8 mouse cellular contexts compared by ENCODE assay signal in genomic region chr11:120991791-120992190, GRCm38 (mm10). TPM values are rescaled to one million over a fixed set of nuclear protein-coding genes. Genes with fewer than 3 reads are reported as not detected.
DNase-seq lines count a peak whose midpoint lies in the region; ATAC-seq and TF ChIP-seq lines count a peak whose summit lies in the region.

No protein-coding gene starts in this region.

- no peaks in the 10 kb centered on the region for H3K9me3 ChIP-seq in kidney, embryonic 14.5 days (ENCODE audit: control insufficient read depth, low read length)
- no peaks in the 10 kb centered on the region for H3K9me3 ChIP-seq in heart, embryonic 10.5 days
- no peaks in the 10 kb centered on the region for H3K9me3 ChIP-seq in limb, embryonic 15.5 days

- 0 out of 2 replicates have a peak, but pooled peaks have one; percentile 5 for ATAC-seq in kidney, embryonic 14.5 days (ENCODE audit: low FRiP score, low TSS enrichment)
- no peak for ATAC-seq in limb, embryonic 15.5 days (ENCODE audit: insufficient number of reproducible peaks, low FRiP score, low TSS enrichment, low read depth)
- no peak for ATAC-seq in CD4-positive, CD25-positive, alpha-beta regulatory T cell, adult 4 months

- H3K36me3 ChIP-seq in kidney, embryonic 14.5 days (ENCODE audit: control insufficient read depth, insufficient read depth, low read length): peaks cover 11% of the 10 kb centered on the region; the same call in 1 of the 2 replicates
- 0 out of 2 replicates have a peak, but pooled peaks cover 18% of the 10 kb centered on the region for H3K36me3 ChIP-seq in heart, embryonic 10.5 days
- H3K36me3 ChIP-seq in limb, embryonic 15.5 days: peaks cover 7% of the 10 kb centered on the region; the same call in 1 of the 2 replicates

- peak overlapping the region; percentile 43 for H3K4me2 ChIP-seq in kidney, embryonic 14.5 days (replicated peaks; ENCODE audit: low read depth, low read length)
- peak overlapping the region; percentile 79 for H3K4me2 ChIP-seq in limb, embryonic 15.5 days

- H3K27me3 ChIP-seq in kidney, embryonic 14.5 days (ENCODE audit: control insufficient read depth, insufficient read depth, low read length): no peaks in the 10 kb centered on the region
- no peaks in the 10 kb centered on the region for H3K27me3 ChIP-seq in heart, embryonic 10.5 days (ENCODE audit: insufficient read depth, poor library complexity, severe bottlenecking)
- H3K27me3 ChIP-seq in limb, embryonic 15.5 days: no peaks in the 10 kb centered on the region

- H3K9ac ChIP-seq in kidney, embryonic 14.5 days (ENCODE audit: low read depth, low read length): peak overlapping the region; percentile 100
- peak overlapping the region; percentile 99 for H3K9ac ChIP-seq in limb, embryonic 15.5 days

- DNase-seq in kidney, adult 9 months: no peak
- DNase-seq in heart, embryonic 10.5 days (ENCODE audit: low spot score): no peak
- DNase-seq in skeletal muscle tissue, adult 2 months (ENCODE audit: low read depth, low spot score): peak; percentile 65
- no peak for DNase-seq in thymus, postnatal 10 days (ENCODE audit: low spot score in 2 of 2)

- no peak for TF ChIP-seq CTCF in bone marrow macrophage, adult 2 months (IDR thresholded peaks at IDR 0.05; ENCODE audit: low read depth, low read length)

- H3K4me3 ChIP-seq in kidney, embryonic 14.5 days (ENCODE audit: low read length): peak overlapping the region; percentile 100
- peak overlapping the region; percentile 69 for H3K4me3 ChIP-seq in bone marrow macrophage, adult 2 months (ENCODE audit: insufficient read depth, low read length)
- peak overlapping the region; percentile 94 for H3K4me3 ChIP-seq in heart, embryonic 10.5 days
- H3K4me3 ChIP-seq in limb, embryonic 15.5 days: peak overlapping the region; percentile 100

- 68% methylated on average over 3 of the region's 3 CpGs for WGBS in kidney, embryonic 14.5 days
- 60% methylated on average over 3 of the region's 3 CpGs for WGBS in heart, embryonic 10.5 days
- WGBS in limb, embryonic 15.5 days: 67% methylated on average over 3 of the region's 3 CpGs

- no peak for TF ChIP-seq POLR2A in bone marrow macrophage, adult 2 months (IDR thresholded peaks at IDR 0.05; ENCODE audit: borderline replicate concordance, low read depth, low read length)

- H3K4me1 ChIP-seq in kidney, embryonic 14.5 days (ENCODE audit: control insufficient read depth, insufficient read depth, low read length): peaks cover 26% of the 10 kb centered on the region
- peaks cover 23% of the 10 kb centered on the region for H3K4me1 ChIP-seq in bone marrow macrophage, adult 2 months (ENCODE audit: control insufficient read depth, insufficient read depth, low read length)
- H3K4me1 ChIP-seq in heart, embryonic 10.5 days: peaks cover 50% of the 10 kb centered on the region
- peaks cover 39% of the 10 kb centered on the region for H3K4me1 ChIP-seq in limb, embryonic 15.5 days

- H3K27ac ChIP-seq in kidney, embryonic 14.5 days (ENCODE audit: low read depth, low read length): peak overlapping the region; percentile 96; the same call in 1 of the 2 replicates
- H3K27ac ChIP-seq in bone marrow macrophage, adult 2 months (ENCODE audit: insufficient read depth, low read depth, low read length): no peak overlapping the region
- peak overlapping the region; percentile 100 for H3K27ac ChIP-seq in heart, embryonic 10.5 days
- peak overlapping the region; percentile 94; the same call in 1 of the 2 replicates for H3K27ac ChIP-seq in limb, embryonic 15.5 days

RNA-seq across cellular contexts. Expression of gene Csnk1d, which starts 0.7 kb away (rescaled TPM):
- polyA plus RNA-seq in kidney, embryonic 14.5 days (2014; fragmentation: Nextera tagmentation; extraction: Ambion mirVana): 49.8 and 78.9 TPM in 2 replicates
- 80.3 and 87.4 TPM in 2 replicates for polyA plus RNA-seq in bone marrow macrophage, adult 2 months (2012; ENCODE audit: insufficient read depth, insufficient read length, missing spikeins)
- 85.2 and 99.8 TPM in 2 replicates for polyA plus RNA-seq in heart, embryonic 10.5 days (2016; fragmentation: Nextera tagmentation; extraction: Ambion mirVana)
- polyA plus RNA-seq in limb, embryonic 15.5 days (2015; fragmentation: Nextera tagmentation; extraction: Ambion mirVana): 104 and 120 TPM in 2 replicates
- 10 to 100 TPM; 50.4 to 78.2 TPM for polyA plus RNA-seq in CD4-positive, CD25-positive, alpha-beta regulatory T cell, adult 4 months (2017; shearing (Covaris generic))

RNA-seq across cellular contexts. Expression of gene Slc16a3, which starts 43.5 kb away (rescaled TPM):
- 21.8 and 21.9 TPM in 2 replicates for polyA plus RNA-seq in kidney, embryonic 14.5 days (2014; fragmentation: Nextera tagmentation; extraction: Ambion mirVana)
- polyA plus RNA-seq in bone marrow macrophage, adult 2 months (2012; ENCODE audit: insufficient read depth, insufficient read length, missing spikeins): 45.2 and 50.5 TPM in 2 replicates
- 416 and 440 TPM in 2 replicates for polyA plus RNA-seq in heart, embryonic 10.5 days (2016; fragmentation: Nextera tagmentation; extraction: Ambion mirVana)
- 92.3 and 95.8 TPM in 2 replicates for polyA plus RNA-seq in limb, embryonic 15.5 days (2015; fragmentation: Nextera tagmentation; extraction: Ambion mirVana)
- 1 to 10 TPM; 3.5 to 5.3 TPM for polyA plus RNA-seq in CD4-positive, CD25-positive, alpha-beta regulatory T cell, adult 4 months (2017; shearing (Covaris generic))

RNA-seq across cellular contexts. Expression of gene Cd7, which starts 47.4 kb away (rescaled TPM):
- polyA plus RNA-seq in kidney, embryonic 14.5 days (2014; fragmentation: Nextera tagmentation; extraction: Ambion mirVana): not detected in 2 replicates
- polyA plus RNA-seq in bone marrow macrophage, adult 2 months (2012; ENCODE audit: insufficient read depth, insufficient read length, missing spikeins): not detected in 2 replicates
- not detected in 2 replicates for polyA plus RNA-seq in heart, embryonic 10.5 days (2016; fragmentation: Nextera tagmentation; extraction: Ambion mirVana)
- 0.60 and 0.66 TPM in 2 replicates for polyA plus RNA-seq in limb, embryonic 15.5 days (2015; fragmentation: Nextera tagmentation; extraction: Ambion mirVana)
- 10 to 100 TPM; 79.5 to 90.2 TPM for polyA plus RNA-seq in CD4-positive, CD25-positive, alpha-beta regulatory T cell, adult 4 months (2017; shearing (Covaris generic))

RNA-seq across cellular contexts. Expression of gene Ccdc57, which starts 59.1 kb away (rescaled TPM):
- polyA plus RNA-seq in kidney, embryonic 14.5 days (2014; fragmentation: Nextera tagmentation; extraction: Ambion mirVana): 5.0 and 9.2 TPM in 2 replicates
- polyA plus RNA-seq in bone marrow macrophage, adult 2 months (2012; ENCODE audit: insufficient read depth, insufficient read length, missing spikeins): 3.0 and 4.1 TPM in 2 replicates
- polyA plus RNA-seq in heart, embryonic 10.5 days (2016; fragmentation: Nextera tagmentation; extraction: Ambion mirVana): 6.0 and 6.5 TPM in 2 replicates
- 4.4 and 4.9 TPM in 2 replicates for polyA plus RNA-seq in limb, embryonic 15.5 days (2015; fragmentation: Nextera tagmentation; extraction: Ambion mirVana)
- polyA plus RNA-seq in CD4-positive, CD25-positive, alpha-beta regulatory T cell, adult 4 months (2017; shearing (Covaris generic)): 1 to 10 TPM in 1 of 2 experiments, under 1 TPM in 1; 0.12 to 1.1 TPM

Comparison
In these comparisons a context has a peak if more than half of its experiments do, and no peak if none do; other contexts are left out.
1. RNA of gene Cd7, which starts 47.4 kb away (polyA plus RNA-seq): 79.5 to 90.2 TPM in CD4-positive, CD25-positive, alpha-beta regulatory T cell, adult 4 months; 0.60 to 0.66 TPM in limb, embryonic 15.5 days, not detected in kidney, embryonic 14.5 days, not detected in bone marrow macrophage, adult 2 months and not detected in heart, embryonic 10.5 days; every median in the first group is over 10 times any median in the second.
2. Peak in every context shown above with its lines, with median percentiles within 50 percentile points of each other: H3K4me3 ChIP-seq.